Mouse (Mus musculus): ENCODE measurements around the gene Trim39. TPM values are rescaled to one million over a fixed set of nuclear protein-coding genes. Genes with fewer than 3 reads are reported as not detected.
A peak's percentile ranks its signal among the peaks of the same experiment; 100 is the strongest.
"Not testable (repeated sequence)": the region's sequence is repeated elsewhere in the genome, so short reads cannot be mapped to it uniquely, and the experiment has no call there.

Gene Trim39
- polyA plus RNA-seq, 1 experiment from 2014 or later, result 6.2 TPM

- Histone ChIP-seq H3K4me3 (ENCODE audit: low read depth, low read length) (no peak overlapping the region), H3K9ac (ENCODE audit: low read length) (no peak overlapping the region), H3K9me3 (ENCODE audit: control insufficient read depth, low read length) (no peaks in the 10 kb centered on the region), H3K27me3 (ENCODE audit: control insufficient read depth, insufficient read depth, low read length) (no peaks in the 10 kb centered on the region), H3K36me3 (ENCODE audit: control insufficient read depth, insufficient read depth, low read length) (no peaks in the 10 kb centered on the region), H3K4me1 (replicated peaks; ENCODE audit: control insufficient read depth, insufficient read depth) (no peaks in the 10 kb centered on the region), H3K4me2 (replicated peaks; ENCODE audit: low read depth) (no peak overlapping the region), H3K27ac (replicated peaks) (no peak overlapping the region)
- ATAC-seq (ENCODE audit: low FRiP score, low TSS enrichment) (no peak), DNase-seq (ENCODE audit: low spot score) (no peak)
- TF ChIP-seq EP300 (optimal IDR thresholded peaks at IDR 0.05) (no peak), CTCF (IDR thresholded peaks at IDR 0.05; ENCODE audit: low read depth) (peak; percentile 25; the same call in 1 of the 2 replicates)
- 31% methylated on average over 5 of the region's 5 CpGs for WGBS
Observed at GRCm38 (mm10) chr17:36244031-36244430, 28.0 kb downstream of the Trim39 start.

DNA sequence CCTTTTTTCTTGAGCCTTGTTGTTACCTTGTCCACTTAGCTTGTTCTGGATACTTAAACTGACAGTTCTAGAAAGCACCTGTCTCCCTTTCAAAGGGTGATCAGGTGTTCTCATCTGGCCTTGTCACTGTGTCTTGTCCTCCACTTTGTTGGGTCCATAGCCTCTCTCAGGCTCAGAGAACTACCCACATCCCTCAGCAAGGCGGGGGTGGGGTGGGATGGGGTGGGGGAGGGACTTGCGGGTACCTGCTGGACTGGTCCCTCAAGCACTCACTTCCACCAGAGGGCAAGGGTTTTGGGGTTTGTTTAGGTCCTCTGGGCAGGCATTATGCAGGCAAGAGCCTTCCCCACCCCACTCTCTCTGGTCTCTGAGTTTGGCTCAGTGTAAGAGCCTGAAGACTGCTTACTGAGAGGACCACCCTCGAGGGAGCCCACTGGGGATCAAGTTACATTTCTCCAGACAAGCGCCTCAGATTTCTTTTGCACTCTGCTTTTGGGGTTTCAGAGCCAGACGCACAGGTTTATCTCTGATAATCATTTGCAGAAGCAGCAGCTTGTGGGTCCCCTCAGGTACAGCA is 31.3 kb downstream of the Trim39 start:
- no peak overlapping the region for H3K9ac ChIP-seq (ENCODE audit: low read length)
- TF ChIP-seq EP300 (optimal IDR thresholded peaks at IDR 0.05) (no peak), CTCF (IDR thresholded peaks at IDR 0.05; ENCODE audit: low read depth) (no peak)
- no peaks in the 10 kb centered on the region for H3K4me1 ChIP-seq (replicated peaks; ENCODE audit: control insufficient read depth, insufficient read depth)
- no peaks in the 10 kb centered on the region for H3K36me3 ChIP-seq (ENCODE audit: control insufficient read depth, insufficient read depth, low read length)
- ATAC-seq (ENCODE audit: low FRiP score, low TSS enrichment) (no peak), DNase-seq (ENCODE audit: low spot score) (no peak)
- 9% methylated on average over 5 of the region's 5 CpGs for WGBS
- no peak overlapping the region for H3K4me3 ChIP-seq (ENCODE audit: low read depth, low read length)
- no peak overlapping the region for H3K27ac ChIP-seq (replicated peaks)
- H3K9me3 ChIP-seq (ENCODE audit: control insufficient read depth, low read length), result no peaks in the 10 kb centered on the region
- no peaks in the 10 kb centered on the region for H3K27me3 ChIP-seq (ENCODE audit: control insufficient read depth, insufficient read depth, low read length)
- no peak overlapping the region for H3K4me2 ChIP-seq (replicated peaks; ENCODE audit: low read depth)

DNA sequence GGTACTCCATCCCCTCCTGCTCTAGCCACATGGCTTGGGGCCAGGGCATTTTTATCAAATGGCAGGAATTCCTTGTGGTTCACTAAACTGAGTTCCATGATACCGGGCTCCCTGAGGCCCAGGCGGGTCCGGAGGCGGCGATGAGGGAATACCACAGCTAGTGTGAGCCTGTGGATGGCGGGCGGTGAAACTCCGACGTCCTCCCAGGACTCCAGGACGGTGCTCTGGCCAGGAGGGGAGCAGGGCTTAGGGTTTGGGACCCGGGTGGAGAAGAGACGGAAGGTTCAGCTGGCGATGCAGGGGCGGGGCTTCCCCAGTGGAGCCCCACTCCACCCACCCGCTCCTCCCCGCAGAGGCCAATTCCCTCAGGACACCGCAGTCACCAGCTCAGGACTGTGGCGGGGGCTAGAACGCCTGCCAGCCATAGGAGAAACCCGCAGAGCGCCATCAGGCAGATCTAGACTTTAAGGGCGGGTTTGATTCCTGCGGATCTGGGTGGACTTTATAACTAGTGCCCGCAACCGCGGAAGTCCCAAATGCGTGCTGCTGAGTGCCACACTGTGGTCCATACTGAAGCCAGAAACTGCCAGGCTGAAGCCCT is 34.6 kb downstream of the Trim39 start:
- TF ChIP-seq EP300 (optimal IDR thresholded peaks at IDR 0.05), result no peak
- no peak for TF ChIP-seq CTCF (IDR thresholded peaks at IDR 0.05; ENCODE audit: low read depth)
- peak; percentile 57; the same call in 1 of the 2 replicates for ATAC-seq (ENCODE audit: low FRiP score, low TSS enrichment)
- no peak overlapping the region for H3K27ac ChIP-seq (replicated peaks)

GRCm38 (mm10) chr17:36235300-36235699 is 36.7 kb downstream of the Trim39 start:
- not testable (repeated sequence) for ATAC-seq (ENCODE audit: low FRiP score, low TSS enrichment); H3K4me1 ChIP-seq (replicated peaks; ENCODE audit: control insufficient read depth, insufficient read depth); H3K4me2 ChIP-seq (replicated peaks; ENCODE audit: low read depth); H3K27me3 ChIP-seq (ENCODE audit: control insufficient read depth, insufficient read depth, low read length); H3K27ac ChIP-seq (replicated peaks); H3K36me3 ChIP-seq (ENCODE audit: control insufficient read depth, insufficient read depth, low read length); H3K9ac ChIP-seq (ENCODE audit: low read length); H3K9me3 ChIP-seq (ENCODE audit: control insufficient read depth, low read length); H3K4me3 ChIP-seq (ENCODE audit: low read depth, low read length)
- 18% methylated on average over 8 of the region's 9 CpGs for WGBS
- DNase-seq (ENCODE audit: low spot score), result peak; percentile 56

More for the DNA sequence above, 34.6 kb downstream of the Trim39 start:
- H3K9ac ChIP-seq (ENCODE audit: low read length), result peak overlapping the region; percentile 51
- peak; percentile 23 for DNase-seq (ENCODE audit: low spot score)
- peak overlapping the region; percentile 64 for H3K4me2 ChIP-seq (replicated peaks; ENCODE audit: low read depth)
- H3K36me3 ChIP-seq (ENCODE audit: control insufficient read depth, insufficient read depth, low read length), result no peaks in the 10 kb centered on the region
- H3K9me3 ChIP-seq (ENCODE audit: control insufficient read depth, low read length), result no peaks in the 10 kb centered on the region
- H3K4me3 ChIP-seq (ENCODE audit: low read depth, low read length), result peak overlapping the region; percentile 37
- 4% methylated on average over 27 of the region's 27 CpGs for WGBS
- no peaks in the 10 kb centered on the region for H3K27me3 ChIP-seq (ENCODE audit: control insufficient read depth, insufficient read depth, low read length)
- no peaks in the 10 kb centered on the region for H3K4me1 ChIP-seq (replicated peaks; ENCODE audit: control insufficient read depth, insufficient read depth)

DNA sequence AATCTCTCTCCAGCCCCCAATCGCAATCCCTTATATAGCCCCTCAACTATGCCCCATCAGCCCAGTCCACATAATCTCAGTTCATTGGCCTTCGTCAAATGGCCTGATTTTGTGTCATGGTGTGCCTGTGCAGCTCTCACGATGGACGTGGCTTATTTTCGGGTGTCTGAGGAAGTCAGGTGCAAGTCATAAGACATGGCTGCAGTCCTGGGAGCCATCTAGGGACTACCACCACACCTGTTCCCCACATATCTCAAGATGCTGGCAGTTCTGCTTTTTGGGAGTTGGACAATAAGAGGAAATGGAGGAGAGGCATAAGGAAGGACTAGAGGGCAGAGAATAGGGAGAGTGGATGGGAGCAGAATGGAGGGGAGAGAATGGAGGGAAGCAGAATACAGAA is 38.5 kb downstream of the Trim39 start:
- no peaks in the 10 kb centered on the region for H3K9me3 ChIP-seq (ENCODE audit: control insufficient read depth, low read length)
- no peak for ATAC-seq (ENCODE audit: low FRiP score, low TSS enrichment)
- no peak for DNase-seq (ENCODE audit: low spot score)
- 75% methylated on average over 5 of the region's 5 CpGs for WGBS
- H3K4me1 ChIP-seq (replicated peaks; ENCODE audit: control insufficient read depth, insufficient read depth), result no peaks in the 10 kb centered on the region
- H3K4me3 ChIP-seq (ENCODE audit: low read depth, low read length), result no peak overlapping the region
- H3K36me3 ChIP-seq (ENCODE audit: control insufficient read depth, insufficient read depth, low read length), result no peaks in the 10 kb centered on the region
- H3K9ac ChIP-seq (ENCODE audit: low read length), result no peak overlapping the region
- H3K4me2 ChIP-seq (replicated peaks; ENCODE audit: low read depth), result no peak overlapping the region
- TF ChIP-seq EP300 (optimal IDR thresholded peaks at IDR 0.05) (no peak), CTCF (IDR thresholded peaks at IDR 0.05; ENCODE audit: low read depth) (no peak)
- no peak overlapping the region for H3K27ac ChIP-seq (replicated peaks)
- H3K27me3 ChIP-seq (ENCODE audit: control insufficient read depth, insufficient read depth, low read length), result no peaks in the 10 kb centered on the region

DNA sequence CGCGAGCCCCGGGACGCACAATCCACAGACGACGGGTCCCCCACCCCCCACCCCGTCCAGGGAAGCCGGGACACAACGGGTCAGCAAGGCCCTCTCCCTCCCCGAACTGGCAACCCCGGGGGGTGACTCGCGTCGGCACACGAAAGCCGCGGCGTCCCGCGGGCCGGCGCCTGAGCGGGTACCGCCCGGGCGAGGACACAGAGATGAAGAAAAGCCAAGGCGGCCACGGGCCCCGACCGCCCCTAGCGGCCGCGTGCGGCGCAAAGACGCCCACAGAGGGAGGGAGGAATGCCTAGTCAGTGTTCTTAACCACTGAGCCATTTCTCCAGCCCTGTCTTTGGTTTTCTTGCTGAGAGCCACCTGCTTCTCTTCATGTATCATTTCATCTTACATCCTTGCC is 40.7 kb downstream of the Trim39 start:
- peak overlapping the region; percentile 53; the same call in 1 of the 2 replicates for H3K27ac ChIP-seq (replicated peaks)
- H3K27me3 ChIP-seq (ENCODE audit: control insufficient read depth, insufficient read depth, low read length), result no peaks in the 10 kb centered on the region
- 6% methylated on average over 35 of the region's 36 CpGs for WGBS
- H3K4me2 ChIP-seq (replicated peaks; ENCODE audit: low read depth), result no peak overlapping the region
- H3K9ac ChIP-seq (ENCODE audit: low read length), result no peak overlapping the region
- H3K36me3 ChIP-seq (ENCODE audit: control insufficient read depth, insufficient read depth, low read length), result no peaks in the 10 kb centered on the region
- H3K4me3 ChIP-seq (ENCODE audit: low read depth, low read length), result no peak overlapping the region
- H3K9me3 ChIP-seq (ENCODE audit: control insufficient read depth, low read length), result no peaks in the 10 kb centered on the region
- no peaks in the 10 kb centered on the region for H3K4me1 ChIP-seq (replicated peaks; ENCODE audit: control insufficient read depth, insufficient read depth)
- DNase-seq (ENCODE audit: low spot score) (peak; percentile 95), ATAC-seq (ENCODE audit: low FRiP score, low TSS enrichment) (no peak)
- no peak for TF ChIP-seq EP300 (optimal IDR thresholded peaks at IDR 0.05)
- TF ChIP-seq CTCF (IDR thresholded peaks at IDR 0.05; ENCODE audit: low read depth), result peak; percentile 79

Data from stomach, postnatal 0 days (tissue).